Mouse (Mus musculus): Measurements from ENCODE around the gene Prr5.

GRCm38 (mm10) chr15:84743347-84743746 is 73.9 kb downstream of the Prr5 start:
- TF ChIP-seq CTCF (IDR thresholded peaks at IDR 0.05; ENCODE audit: low read depth, low read length) (no peak), POLR2A (IDR thresholded peaks at IDR 0.05; ENCODE audit: borderline replicate concordance, low read depth, low read length) (no peak)

All from bone marrow macrophage, adult 2 months (primary cell).